Mouse (Mus musculus): ENCODE measurements at regions not wholly inside any gene's neighbourhood (a gene's known extent, or its start where the extent isn't known, plus 50 kb on each side); places are given as distances from the start of the nearest gene placed in this dataset.

DNA sequence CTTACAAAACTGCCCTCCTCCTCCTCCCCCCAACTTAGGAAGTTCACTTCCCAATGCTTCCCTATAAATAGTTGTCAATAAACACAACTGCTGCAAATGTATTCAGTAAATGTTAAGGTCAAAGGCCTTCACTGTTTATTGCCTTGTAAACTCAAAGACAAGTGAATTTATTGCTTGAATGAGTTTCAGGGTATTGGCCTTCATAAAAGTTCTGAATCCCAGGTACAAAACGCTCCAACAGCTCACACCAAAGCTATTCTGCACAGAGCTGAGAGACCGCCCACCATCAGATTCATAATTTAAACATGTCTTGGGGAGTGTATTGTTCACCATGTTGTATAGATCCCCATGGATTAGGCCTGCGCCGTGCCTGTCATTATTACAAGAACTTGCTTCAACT, 53.9 kb upstream of the Cdkn3 start:
- WGBS = 83% methylated on average over 4 of the region's 4 CpGs
- Histone ChIP-seq H3K9ac (no peak overlapping the region), H3K4me2 (no peak overlapping the region), H3K4me1 (peaks cover 14% of the 10 kb centered on the region), H3K9me3 (no peaks in the 10 kb centered on the region), H3K27me3 (no peaks in the 10 kb centered on the region), H3K4me3 (no peak overlapping the region), H3K36me3 (no peaks in the 10 kb centered on the region), H3K27ac (no peak overlapping the region)
- no peak for ATAC-seq (ENCODE audit: borderline replicate concordance, extremely low read depth, low FRiP score, low TSS enrichment)

DNA sequence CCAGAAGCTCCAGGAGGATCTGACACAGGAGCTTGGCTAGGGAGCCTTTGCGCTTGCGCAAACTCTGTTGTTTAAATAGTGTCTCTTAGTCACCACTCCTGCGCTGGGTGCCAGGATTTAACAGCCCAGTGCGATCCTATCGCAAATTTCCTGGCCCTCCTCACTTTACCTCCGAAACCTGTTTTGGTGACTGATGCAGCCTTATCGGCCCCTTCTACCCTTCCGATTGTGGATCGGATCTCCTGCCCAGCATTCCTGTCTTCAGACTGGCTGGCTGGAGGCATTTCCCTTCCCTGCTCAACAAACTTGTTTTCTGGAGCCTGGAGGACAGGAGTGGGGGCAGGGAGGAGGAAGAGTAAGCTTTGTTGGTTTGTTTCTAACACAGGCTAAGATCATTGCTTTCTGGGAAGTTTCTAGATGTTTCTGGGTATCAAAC, 56.0 kb upstream of the Cdkn3 start:
- Histone ChIP-seq H3K9me3 (no peaks in the 10 kb centered on the region), H3K36me3 (no peaks in the 10 kb centered on the region), H3K27me3 (no peaks in the 10 kb centered on the region), H3K4me2 (peak overlapping the region; percentile 38), H3K4me1 (peaks cover 14% of the 10 kb centered on the region), H3K4me3 (peak overlapping the region; percentile 5; the same call in 1 of the 2 replicates), H3K27ac (0 out of 2 replicates have a peak overlapping the region, but pooled peaks have one; percentile 1), H3K9ac (no peak overlapping the region)
- no peak for ATAC-seq (ENCODE audit: borderline replicate concordance, extremely low read depth, low FRiP score, low TSS enrichment)
- 33% methylated on average over 9 of the region's 9 CpGs for WGBS

DNA sequence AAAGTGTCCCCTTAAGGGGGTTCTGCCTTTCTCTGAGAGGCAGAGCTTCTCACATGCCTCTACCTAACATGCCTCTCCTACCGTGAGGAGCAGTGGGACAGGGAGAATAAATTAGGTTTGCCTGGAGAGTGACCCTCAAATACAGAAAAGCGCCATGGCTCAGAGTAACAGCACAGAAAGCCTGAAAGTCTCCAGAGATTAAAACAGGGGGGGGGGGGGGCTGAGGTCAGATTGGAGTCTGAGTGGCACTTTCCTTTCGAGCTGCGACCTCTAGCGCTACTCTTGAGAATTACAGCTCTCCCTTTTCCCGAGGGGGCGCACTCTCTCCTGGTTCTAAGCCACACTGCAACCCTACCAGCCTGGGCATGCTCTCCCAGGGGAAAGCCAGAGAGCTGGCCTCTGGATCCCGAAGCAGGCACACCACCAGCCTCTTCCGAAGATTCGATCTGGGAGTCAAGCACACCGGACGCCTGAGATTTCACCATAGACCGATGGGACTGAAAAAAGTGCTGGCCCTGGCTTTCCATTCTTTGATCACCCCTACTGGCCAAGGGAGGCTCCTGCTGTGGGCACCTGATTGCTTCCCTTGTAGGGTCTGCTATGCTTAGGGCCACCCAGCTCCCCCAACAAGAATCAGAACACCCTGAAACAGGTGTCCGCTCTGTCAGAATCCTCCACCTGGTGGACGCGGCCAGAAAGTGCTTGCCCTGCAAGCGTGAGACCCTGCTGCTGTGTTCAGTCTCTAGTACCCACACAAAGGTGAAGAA, 57.5 kb upstream of the Cdkn3 start:
- H3K9ac ChIP-seq = no peak overlapping the region
- WGBS = 35% methylated on average over 17 of the region's 17 CpGs
- H3K27me3 ChIP-seq = no peaks in the 10 kb centered on the region
- H3K9me3 ChIP-seq = no peaks in the 10 kb centered on the region
- ATAC-seq (ENCODE audit: borderline replicate concordance, extremely low read depth, low FRiP score, low TSS enrichment) = no peak
- H3K4me1 ChIP-seq = peaks cover 14% of the 10 kb centered on the region
- no peak overlapping the region for H3K4me3 ChIP-seq
- no peak overlapping the region for H3K27ac ChIP-seq
- no peaks in the 10 kb centered on the region for H3K36me3 ChIP-seq
- no peak overlapping the region for H3K4me2 ChIP-seq

DNA sequence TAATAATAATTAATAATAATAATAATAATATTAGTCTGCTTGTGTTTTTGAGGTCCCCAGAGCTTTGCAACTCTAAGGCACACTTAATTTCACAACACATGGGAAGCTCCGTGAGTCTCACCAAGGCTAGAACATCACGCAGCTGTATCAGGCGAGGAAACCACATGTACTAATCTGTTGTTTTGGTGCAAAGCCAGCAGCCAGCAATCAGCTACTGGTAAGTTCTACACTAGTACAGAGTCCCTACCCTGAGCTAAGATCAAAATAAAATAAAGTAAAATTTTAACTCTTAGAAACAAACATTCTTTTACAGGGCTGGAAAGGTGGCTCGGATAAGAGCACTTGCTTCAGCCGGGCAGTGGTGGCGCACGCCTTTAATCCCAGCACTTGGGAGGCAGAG, 67.8 kb upstream of the Cdkn3 start:
- Histone ChIP-seq H3K4me1 (no peaks in the 10 kb centered on the region), H3K4me2 (no peak overlapping the region), H3K36me3 (no peaks in the 10 kb centered on the region), H3K27ac (no peak overlapping the region), H3K27me3 (no peaks in the 10 kb centered on the region), H3K9me3 (no peaks in the 10 kb centered on the region), H3K4me3 (no peak overlapping the region), H3K9ac (no peak overlapping the region)
- ATAC-seq (ENCODE audit: borderline replicate concordance, extremely low read depth, low FRiP score, low TSS enrichment) = no peak
- 84% methylated on average over 7 of the region's 7 CpGs for WGBS

GRCm38 (mm10) chr14:46692067-46692466, 68.3 kb upstream of the Cdkn3 start:
- Histone ChIP-seq H3K4me2 (no peak overlapping the region), H3K4me1 (no peaks in the 10 kb centered on the region), H3K27ac (no peak overlapping the region), H3K27me3 (no peaks in the 10 kb centered on the region), H3K36me3 (no peaks in the 10 kb centered on the region), H3K9me3 (no peaks in the 10 kb centered on the region), H3K4me3 (no peak overlapping the region), H3K9ac (no peak overlapping the region)
- WGBS = 82% methylated on average over 2 of the region's 2 CpGs
- ATAC-seq (ENCODE audit: borderline replicate concordance, extremely low read depth, low FRiP score, low TSS enrichment) = no peak

- Histone ChIP-seq H3K4me1 (peaks cover 7% of the 10 kb centered on the region; the same call in 1 of the 2 replicates), H3K9ac (no peak overlapping the region), H3K4me3 (no peak overlapping the region), H3K27me3 (no peaks in the 10 kb centered on the region), H3K4me2 (no peak overlapping the region), H3K36me3 (no peaks in the 10 kb centered on the region), H3K27ac (no peak overlapping the region), H3K9me3 (no peaks in the 10 kb centered on the region)
- 50% methylated on average over 6 of the region's 6 CpGs for WGBS
- no peak for ATAC-seq (ENCODE audit: borderline replicate concordance, extremely low read depth, low FRiP score, low TSS enrichment)
Observed at GRCm38 (mm10) chr14:46682728-46683127, 77.6 kb upstream of the Cdkn3 start.

DNA sequence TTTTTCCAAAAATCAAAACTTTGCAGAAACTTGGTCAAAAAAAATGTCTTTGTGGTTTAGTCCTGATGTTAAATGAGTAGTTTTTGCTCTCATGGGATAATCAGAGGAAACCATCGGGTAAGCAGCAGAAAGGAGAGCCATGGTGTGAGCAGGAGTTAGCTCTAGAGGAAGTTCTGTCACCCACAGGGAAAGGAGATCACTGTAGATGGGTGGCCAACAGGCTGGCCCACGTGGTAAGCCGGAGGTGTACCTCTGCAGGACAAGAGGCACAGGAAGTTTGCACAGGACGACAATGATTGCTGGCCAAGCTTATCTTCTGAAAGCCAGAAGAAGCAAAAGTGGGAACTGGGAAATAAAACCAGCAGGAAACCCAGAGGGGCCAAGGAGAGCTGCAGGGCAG, 81.4 kb upstream of the Cdkn3 start:
- H3K36me3 ChIP-seq = no peaks in the 10 kb centered on the region
- H3K27me3 ChIP-seq = no peaks in the 10 kb centered on the region
- 34% methylated on average over 4 of the region's 4 CpGs for WGBS
- no peak overlapping the region for H3K9ac ChIP-seq
- H3K4me3 ChIP-seq = no peak overlapping the region
- ATAC-seq (ENCODE audit: borderline replicate concordance, extremely low read depth, low FRiP score, low TSS enrichment) = no peak
- H3K4me1 ChIP-seq = peaks cover 7% of the 10 kb centered on the region; the same call in 1 of the 2 replicates
- H3K27ac ChIP-seq = 0 out of 2 replicates have a peak overlapping the region, but pooled peaks have one; percentile 19
- no peaks in the 10 kb centered on the region for H3K9me3 ChIP-seq
- H3K4me2 ChIP-seq = no peak overlapping the region

GRCm38 (mm10) chr14:46671482-46672225, 88.7 kb upstream of the Cdkn3 start:
- no peak overlapping the region for H3K4me3 ChIP-seq
- ATAC-seq (ENCODE audit: borderline replicate concordance, extremely low read depth, low FRiP score, low TSS enrichment) = no peak
- no peaks in the 10 kb centered on the region for H3K27me3 ChIP-seq
- no peaks in the 10 kb centered on the region for H3K36me3 ChIP-seq
- H3K4me1 ChIP-seq = no peaks in the 10 kb centered on the region
- no peak overlapping the region for H3K9ac ChIP-seq
- no peak overlapping the region for H3K27ac ChIP-seq
- no peak overlapping the region for H3K4me2 ChIP-seq
- whole genome bisulfite sequencing = 89% methylated on average over 9 of the region's 9 CpGs
- no peaks in the 10 kb centered on the region for H3K9me3 ChIP-seq

- ATAC-seq (ENCODE audit: borderline replicate concordance, extremely low read depth, low FRiP score, low TSS enrichment) = no peak
- Histone ChIP-seq H3K9ac (no peak overlapping the region), H3K4me1 (no peaks in the 10 kb centered on the region), H3K27ac (no peak overlapping the region), H3K9me3 (no peaks in the 10 kb centered on the region), H3K4me2 (no peak overlapping the region), H3K36me3 (no peaks in the 10 kb centered on the region), H3K4me3 (no peak overlapping the region), H3K27me3 (no peaks in the 10 kb centered on the region)
- WGBS = 94% methylated on average over 2 of the region's 2 CpGs
Observed at GRCm38 (mm10) chr14:46671062-46671461, 89.3 kb upstream of the Cdkn3 start.

- Histone ChIP-seq H3K4me3 (no peak overlapping the region), H3K9ac (no peak overlapping the region), H3K4me1 (no peaks in the 10 kb centered on the region), H3K36me3 (no peaks in the 10 kb centered on the region), H3K9me3 (no peaks in the 10 kb centered on the region), H3K4me2 (no peak overlapping the region), H3K27ac (no peak overlapping the region), H3K27me3 (no peaks in the 10 kb centered on the region)
- ATAC-seq (ENCODE audit: borderline replicate concordance, extremely low read depth, low FRiP score, low TSS enrichment) = no peak
- 54% methylated on average over 20 of the region's 20 CpGs for WGBS
Observed at GRCm38 (mm10) chr14:46670221-46671046, 89.9 kb upstream of the Cdkn3 start.

DNA sequence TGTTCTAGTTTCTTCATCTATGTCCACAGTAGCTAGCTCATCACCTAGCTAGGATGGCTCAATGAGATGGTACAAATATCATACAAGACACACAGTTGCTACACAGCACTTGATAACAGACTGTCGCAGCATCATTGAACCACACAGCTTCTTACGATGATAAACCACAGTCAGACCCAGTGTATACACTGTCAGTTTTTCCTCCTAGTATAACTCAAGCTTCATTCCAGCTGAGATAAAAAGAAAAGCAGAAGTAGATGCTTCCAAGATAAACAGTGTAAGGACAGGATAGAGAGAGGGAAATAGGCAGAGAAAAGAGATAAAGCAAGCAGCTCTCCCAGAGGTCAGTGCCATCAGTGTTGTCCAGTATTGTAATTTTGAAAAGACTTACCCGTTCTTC, 92.1 kb upstream of the Cdkn3 start:
- H3K9me3 ChIP-seq = no peaks in the 10 kb centered on the region
- H3K27ac ChIP-seq = no peak overlapping the region
- WGBS = 83% methylated on average over 3 of the region's 3 CpGs
- no peak overlapping the region for H3K4me2 ChIP-seq
- no peak overlapping the region for H3K9ac ChIP-seq
- H3K4me1 ChIP-seq = no peaks in the 10 kb centered on the region
- ATAC-seq (ENCODE audit: borderline replicate concordance, extremely low read depth, low FRiP score, low TSS enrichment) = no peak
- no peaks in the 10 kb centered on the region for H3K27me3 ChIP-seq
- no peak overlapping the region for H3K4me3 ChIP-seq
- no peaks in the 10 kb centered on the region for H3K36me3 ChIP-seq

Measured in lung, embryonic 15.5 days (tissue).